Mouse (Mus musculus) heart, postnatal 0 days (tissue): Measurements from ENCODE around the gene Nol11. TPM values are rescaled to one million over a fixed set of nuclear protein-coding genes. Genes with fewer than 3 reads are reported as not detected.
"Not testable (repeated sequence)": the region's sequence is repeated elsewhere in the genome, so short reads cannot be mapped to it uniquely, and the experiment has no call there.

Experiments used
- ATAC-seq: fragments of 200-750 bp; cut with Nextera tagmentation; 2 replicates; pipeline ENCODE4 v1.8.0; 2017; ENCODE audit warnings: low read depth, moderate number of reproducible peaks, moderate library complexity; ENCODE audit not compliant: insufficient read depth
- DNase-seq: peaks from one replicate; pipeline ENCODE4 v3.0.0-alpha.2; 2016; ENCODE audit warnings: low spot score
- H3K27ac ChIP-seq: fragments of 300-500 bp; sonication (generic); 2 replicates; pipeline ENCODE4 v1.5.1; 2014; ENCODE audit warnings: low read depth, mild to moderate bottlenecking
- H3K27me3 ChIP-seq: fragments of 300-500 bp; sonication (generic); 2 replicates; pipeline ENCODE4 v1.6.1; 2014; ENCODE audit warnings: low read length, mixed read lengths; ENCODE audit not compliant: control insufficient read depth, insufficient read depth
- H3K36me3 ChIP-seq: fragments of 300-500 bp; sonication (generic); replicated peaks from 2 replicates; pipeline ENCODE4 v1.6.1; 2014; ENCODE audit warnings: low read length, mixed read lengths; ENCODE audit not compliant: control insufficient read depth, insufficient read depth
- H3K4me1 ChIP-seq: fragments of 300-500 bp; sonication (generic); 2 replicates; pipeline ENCODE4 v1.6.1; 2014; ENCODE audit warnings: antibody characterized with exemption; ENCODE audit not compliant: control insufficient read depth, insufficient read depth
- H3K4me2 ChIP-seq: fragments of 300-500 bp; sonication (generic); 2 replicates; pipeline ENCODE4 v1.6.1; 2014; ENCODE audit warnings: low read depth, mild to moderate bottlenecking, low read length, moderate library complexity
- H3K4me3 ChIP-seq: fragments of 300-500 bp; sonication (generic); 2 replicates; pipeline ENCODE4 v1.5.1; 2014; ENCODE audit warnings: low read depth, low read length
- H3K9ac ChIP-seq: fragments of 300-500 bp; sonication (generic); replicated peaks from 2 replicates; pipeline ENCODE4 v1.6.1; 2014; ENCODE audit warnings: low read depth, low read length, mixed read lengths
- H3K9me3 ChIP-seq: fragments of 300-500 bp; sonication (generic); replicated peaks from 2 replicates; pipeline ENCODE4 v1.6.1; 2016; ENCODE audit warnings: low read length; ENCODE audit not compliant: control insufficient read depth
- CTCF ChIP-seq: IDR thresholded peaks from 2 replicates; pipeline ENCODE4 v1.5.1; 2016; ENCODE audit warnings: antibody characterized with exemption, control low read depth, low read depth
- EP300 ChIP-seq: IDR thresholded peaks from 2 replicates; pipeline ENCODE4 v1.6.1; 2016; ENCODE audit warnings: antibody characterized with exemption, low read depth
- WGBS: fragments of 180-500 bp; shearing (Covaris S2); extraction: QIAGEN DNeasy Blood & Tissue Kit; methylation state at CpG from one replicate; pipeline ENCODE4 v1.1.7; 2014; 5-methylcytosine and 5-hydroxymethylcytosine counted together
- polyA plus RNA-seq: library from polyadenylated mRNA; unstranded; fragments of >200 nt; fragmentation: Nextera tagmentation; extraction: Ambion mirVana; gene quantifications from 2 replicates; pipeline ENCODE4 v1.2.1, GENCODE M21; 2015
- total RNA-seq: library from RNA; depleted of rRNA; stranded (reverse); fragments of >200 nt; gene quantifications from 2 replicates; pipeline ENCODE4 v1.2.3, GENCODE M21; 2014; ENCODE audit warnings: low replicate concordance

Nol11 gene
- total and polyA plus RNA-seq, 2 experiments from 2014 or later: 27.4 to 53.5 TPM

- Histone ChIP-seq H3K27me3 (no peaks in the 10 kb centered on the region), H3K4me1 (peaks cover 14% of the 10 kb centered on the region; the same call in 1 of the 2 replicates), H3K27ac (peak within 1 kb of the TSS; percentile 96), H3K4me3 (peak within 1 kb of the TSS; percentile 84), H3K9me3 (no peaks in the 10 kb centered on the region), H3K4me2 (peak within 1 kb of the TSS; percentile 93), H3K36me3 (no peaks in the 10 kb centered on the region), H3K9ac (peak within 1 kb of the TSS; percentile 96)
- WGBS: 0% methylated on average over 27 of the region's 94 CpGs
- ATAC-seq (peak; percentile 98), DNase-seq (peak; percentile 89)
- TF ChIP-seq EP300 (no peak), CTCF (peak; percentile 46)
Measured at GRCm38 (mm10) chr11:107131749-107132421, 57.3 kb downstream of the Nol11 start, which contains the start of gene Bptf. Bptf (minus strand) TSS chr11:107132127.

- DNase-seq: peak; percentile 58
- 1% methylated on average over 50 of the region's 65 CpGs for WGBS
- peak overlapping the region; percentile 93 for H3K4me2 ChIP-seq
- H3K9me3 ChIP-seq: no peaks in the 10 kb centered on the region
- peaks cover 14% of the 10 kb centered on the region; the same call in 1 of the 2 replicates for H3K4me1 ChIP-seq
- H3K36me3 ChIP-seq: no peaks in the 10 kb centered on the region
- TF ChIP-seq CTCF (no peak), EP300 (no peak)
- H3K27me3 ChIP-seq: no peaks in the 10 kb centered on the region
- H3K27ac ChIP-seq: peak overlapping the region; percentile 96
- peak overlapping the region; percentile 96 for H3K9ac ChIP-seq
- ATAC-seq: peak; percentile 68
- peak overlapping the region; percentile 84 for H3K4me3 ChIP-seq
Measured at GRCm38 (mm10) chr11:107130879-107131748, 58.1 kb downstream of the Nol11 start.

GRCm38 (mm10) chr11:107130221-107130788 is 58.9 kb downstream of the Nol11 start:
- no peaks in the 10 kb centered on the region for H3K36me3 ChIP-seq
- H3K4me2 ChIP-seq: peak overlapping the region; percentile 93
- ATAC-seq (no peak), DNase-seq (peak; percentile 16)
- H3K4me3 ChIP-seq: peak overlapping the region; percentile 84
- H3K27me3 ChIP-seq: no peaks in the 10 kb centered on the region
- peak overlapping the region; percentile 96 for H3K9ac ChIP-seq
- peak overlapping the region; percentile 96 for H3K27ac ChIP-seq
- peaks cover 14% of the 10 kb centered on the region; the same call in 1 of the 2 replicates for H3K4me1 ChIP-seq
- WGBS: 3% methylated on average over 18 of the region's 18 CpGs
- no peak for TF ChIP-seq CTCF
- TF ChIP-seq EP300: no peak
- no peaks in the 10 kb centered on the region for H3K9me3 ChIP-seq

GRCm38 (mm10) chr11:107129641-107130040 is 59.5 kb downstream of the Nol11 start:
- Histone ChIP-seq H3K36me3 (no peaks in the 10 kb centered on the region), H3K4me1 (peaks cover 20% of the 10 kb centered on the region), H3K27me3 (no peaks in the 10 kb centered on the region), H3K9me3 (no peaks in the 10 kb centered on the region), H3K9ac (peak overlapping the region; percentile 96), H3K4me3 (peak overlapping the region; percentile 84), H3K27ac (no peak overlapping the region), H3K4me2 (peak overlapping the region; percentile 93)
- DNase-seq: no peak
- TF ChIP-seq CTCF: no peak
- no peak for TF ChIP-seq EP300
- no peak for ATAC-seq
- WGBS: 19% methylated on average over 2 of the region's 2 CpGs

- WGBS: 95% methylated on average over 1 of the region's 2 CpGs
Measured at GRCm38 (mm10) chr11:107126716-107127115, 62.5 kb downstream of the Nol11 start.

More at GRCm38 (mm10) chr11:107126716-107127115, 62.5 kb downstream of the Nol11 start:
- H3K4me2 ChIP-seq, H3K36me3 ChIP-seq, H3K9me3 ChIP-seq, ATAC-seq, H3K4me3 ChIP-seq, H3K27me3 ChIP-seq, H3K9ac ChIP-seq, DNase-seq, H3K27ac ChIP-seq: not testable (repeated sequence)
- H3K4me1 ChIP-seq: peaks cover 34% of the 10 kb centered on the region
